21 mouse cellular contexts compared by ENCODE assay signal in the genomic region with DNA sequence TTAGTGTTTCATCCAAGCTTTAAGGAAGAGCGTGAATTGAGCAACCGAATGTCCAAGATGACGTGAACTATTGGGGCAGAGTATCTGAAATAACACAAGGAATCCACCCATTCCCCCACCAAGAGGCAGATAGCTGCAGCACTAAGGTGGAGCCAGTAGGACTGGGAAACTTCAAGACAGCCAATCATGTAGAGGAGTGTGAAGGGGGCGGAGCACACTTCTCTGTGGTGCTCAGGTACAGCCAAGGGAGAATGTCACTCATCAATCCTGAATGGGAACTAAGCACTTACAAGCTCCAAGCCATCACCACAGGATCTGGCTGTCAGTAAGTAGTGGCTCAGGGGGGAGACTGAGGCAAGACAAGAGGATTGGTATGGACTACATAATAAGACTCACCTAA. TPM values are rescaled to one million over a fixed set of nuclear protein-coding genes. Genes with fewer than 3 reads are reported as not detected.
A peak's percentile ranks its signal among the peaks of the same experiment; 100 is the strongest.
DNase-seq lines count a peak whose midpoint lies in the region; ATAC-seq and TF ChIP-seq lines count a peak whose summit lies in the region.
"Had no signal": no experiment of that assay in that cellular context is flagged by ENCODE, and none has a peak within 500 bp of the region (broad histone marks: within the 10 kb centered on the region; RNA-seq: fewer than 3 reads in every experiment).

No protein-coding gene starts in this region.

- no peaks in the 10 kb centered on the region for H3K27me3 ChIP-seq in heart, embryonic 14.5 days (ENCODE audit: control insufficient read depth, insufficient read depth, low read length)
- no peaks in the 10 kb centered on the region for H3K27me3 ChIP-seq in liver, embryonic 13.5 days
- H3K27me3 ChIP-seq in liver, embryonic 12.5 days (replicated peaks) = no peaks in the 10 kb centered on the region
- no peaks in the 10 kb centered on the region for H3K27me3 ChIP-seq in MEL (ENCODE audit: control insufficient read depth in 1 of 2, insufficient read depth in 2 of 2, low read length in 2 of 2)
- H3K27me3 ChIP-seq in intestine, postnatal 0 days (replicated peaks; ENCODE audit: control insufficient read depth, insufficient read depth, low read length) = no peaks in the 10 kb centered on the region
- H3K27me3 ChIP-seq: forebrain, embryonic 13.5 days; limb, embryonic 15.5 days; midbrain, embryonic 12.5 days; neural tube, embryonic 15.5 days had no signal

- no peaks in the 10 kb centered on the region for H3K9me3 ChIP-seq in heart, embryonic 14.5 days (ENCODE audit: control insufficient read depth, low read length)
- no peaks in the 10 kb centered on the region for H3K9me3 ChIP-seq in liver, embryonic 13.5 days (replicated peaks)
- H3K9me3 ChIP-seq in liver, embryonic 12.5 days (replicated peaks) = no peaks in the 10 kb centered on the region
- no peaks in the 10 kb centered on the region for H3K9me3 ChIP-seq in MEL (replicated peaks; ENCODE audit: insufficient read depth, low read length)
- H3K9me3 ChIP-seq in intestine, postnatal 0 days (ENCODE audit: control insufficient read depth) = no peaks in the 10 kb centered on the region
- H3K9me3 ChIP-seq: forebrain, embryonic 13.5 days; limb, embryonic 15.5 days; midbrain, embryonic 12.5 days; neural tube, embryonic 15.5 days had no signal

- intact Hi-C loops in heart, postnatal 36 days (cut with DNase I) = no loop called here

- no peak for TF ChIP-seq RAD21 in MEL (IDR thresholded peaks at IDR 0.05; ENCODE audit: low read depth, low read length)

- 0 out of 4 replicates have a peak, but pooled peaks of 1 of the 2 experiments have one; percentile 4 for TF ChIP-seq POLR2A in MEL (IDR thresholded peaks at IDR 0.05; ENCODE audit: control insufficient read depth in 1 of 2, insufficient read depth in 1 of 2, low read depth in 1 of 2, low read length in 2 of 2, poor library complexity in 1 of 2)

- DNase-seq in heart, postnatal 36 days = no peak
- DNase-seq in liver, embryonic 13.5 days = no peak
- peak; percentile 16 for DNase-seq in MEL (ENCODE audit: low read depth, low spot score)
- DNase-seq in urinary bladder, postnatal 10 days (ENCODE audit: low spot score) = no peak
- no peak for DNase-seq in yolk sac, embryonic 10.5 days (ENCODE audit: low spot score)
- DNase-seq: adrenal gland, adult 2 months; cerebellum, adult 18-20 months; cerebellum, postnatal 14 days; gastrocnemius, postnatal 25 days; kidney, adult 8-10 months; kidney, postnatal 10 days; left cerebral cortex, postnatal 4 days; lung, postnatal 14 days had no signal

- 0 out of 2 replicates have a peak overlapping the region, but pooled peaks have one; percentile 4 for H3K4me2 ChIP-seq in heart, embryonic 14.5 days (ENCODE audit: low read length)
- no peak overlapping the region for H3K4me2 ChIP-seq in liver, embryonic 13.5 days
- H3K4me2 ChIP-seq in liver, embryonic 12.5 days = no peak overlapping the region
- H3K4me2 ChIP-seq in intestine, postnatal 0 days (replicated peaks; ENCODE audit: low read depth) = no peak overlapping the region
- H3K4me2 ChIP-seq: forebrain, embryonic 13.5 days; limb, embryonic 15.5 days; midbrain, embryonic 12.5 days; neural tube, embryonic 15.5 days had no signal

- H3K4me1 ChIP-seq in heart, embryonic 14.5 days (ENCODE audit: control insufficient read depth in 2 of 2, insufficient read depth in 2 of 2, low read length in 2 of 2) = peaks cover 24 to 50% of the 10 kb centered on the region in 2 experiments
- H3K4me1 ChIP-seq in liver, embryonic 13.5 days (replicated peaks) = peaks cover 16% of the 10 kb centered on the region
- H3K4me1 ChIP-seq in liver, embryonic 12.5 days = peaks cover 19% of the 10 kb centered on the region
- peaks cover 2 to 7% of the 10 kb centered on the region in 2 experiments; a peak in 3 of 4 replicates for H3K4me1 ChIP-seq in MEL (ENCODE audit: control insufficient read depth in 1 of 2, insufficient read depth in 2 of 2, low read length in 2 of 2)
- H3K4me1 ChIP-seq in intestine, postnatal 0 days (replicated peaks; ENCODE audit: control insufficient read depth, insufficient read depth, low read length) = no peaks in the 10 kb centered on the region; the same call in 1 of the 2 replicates

- no peak for ATAC-seq in heart, embryonic 14.5 days (ENCODE audit: insufficient number of reproducible peaks, insufficient read depth, low FRiP score, low read depth)
- 0 out of 2 replicates have a peak, but pooled peaks have one; percentile 34 for ATAC-seq in liver, embryonic 13.5 days (ENCODE audit: low read depth)
- ATAC-seq in liver, embryonic 12.5 days = no peak
- ATAC-seq in intestine, postnatal 0 days = 0 out of 2 replicates have a peak, but pooled peaks have one; percentile 34
- ATAC-seq: forebrain, embryonic 13.5 days had no signal

- H3K4me3 ChIP-seq in heart, embryonic 14.5 days (ENCODE audit: control insufficient read depth in 1 of 2, insufficient read depth in 1 of 2, low read depth in 1 of 2, low read length in 2 of 2) = no peak overlapping the region
- H3K4me3 ChIP-seq in liver, embryonic 13.5 days (replicated peaks) = no peak overlapping the region
- H3K4me3 ChIP-seq in liver, embryonic 12.5 days = no peak overlapping the region
- no peak overlapping the region for H3K4me3 ChIP-seq in MEL (ENCODE audit: control insufficient read depth in 1 of 2, insufficient read depth in 1 of 2, low read depth in 2 of 2, low read length in 2 of 2)
- H3K4me3 ChIP-seq in intestine, postnatal 0 days (ENCODE audit: low read depth, low read length) = no peak overlapping the region
- H3K4me3 ChIP-seq: forebrain, embryonic 13.5 days; limb, embryonic 15.5 days; midbrain, embryonic 12.5 days; neural tube, embryonic 15.5 days had no signal

- no peak overlapping the region for H3K9ac ChIP-seq in heart, embryonic 14.5 days (ENCODE audit: low read length)
- H3K9ac ChIP-seq in liver, embryonic 13.5 days = no peak overlapping the region
- H3K9ac ChIP-seq in liver, embryonic 12.5 days = no peak overlapping the region
- no peak overlapping the region for H3K9ac ChIP-seq in MEL (ENCODE audit: control insufficient read depth, low read depth, low read length, poor library complexity, severe bottlenecking)
- H3K9ac ChIP-seq in intestine, postnatal 0 days (ENCODE audit: low read depth, low read length) = no peak overlapping the region
- H3K9ac ChIP-seq: forebrain, embryonic 13.5 days; limb, embryonic 15.5 days; midbrain, embryonic 12.5 days; neural tube, embryonic 15.5 days had no signal

- TF ChIP-seq CTCF in MEL (IDR thresholded peaks at IDR 0.05 in 2 of 3, conservative IDR thresholded peaks at IDR 0.05 in 1 of 3; ENCODE audit: control insufficient read depth in 1 of 3, insufficient read depth in 1 of 3, low read depth in 2 of 3, low read length in 3 of 3, poor library complexity in 1 of 3, severe bottlenecking in 1 of 3) = no peak
- TF ChIP-seq CTCF in intestine, postnatal 0 days (IDR thresholded peaks at IDR 0.05; ENCODE audit: low read depth) = no peak

- peaks cover 33% of the 10 kb centered on the region; the same call in 1 of the 2 replicates for H3K79me2 ChIP-seq in MEL (ENCODE audit: control insufficient read depth, insufficient read depth, low read length, poor library complexity)

- H3K36me3 ChIP-seq in heart, embryonic 14.5 days (ENCODE audit: control insufficient read depth, insufficient read depth, low read length) = peaks cover 6% of the 10 kb centered on the region; the same call in 1 of the 2 replicates
- H3K36me3 ChIP-seq in liver, embryonic 13.5 days = 0 out of 2 replicates have a peak, but pooled peaks cover 3% of the 10 kb centered on the region
- no peaks in the 10 kb centered on the region for H3K36me3 ChIP-seq in liver, embryonic 12.5 days
- H3K36me3 ChIP-seq in MEL (ENCODE audit: control insufficient read depth in 1 of 2, insufficient read depth in 2 of 2, low read length in 2 of 2) = peaks cover 5 to 6% of the 10 kb centered on the region in 2 experiments
- H3K36me3 ChIP-seq in intestine, postnatal 0 days (ENCODE audit: control insufficient read depth, insufficient read depth) = no peaks in the 10 kb centered on the region; the same call in 1 of the 2 replicates
- H3K36me3 ChIP-seq: limb, embryonic 15.5 days; midbrain, embryonic 12.5 days; neural tube, embryonic 15.5 days had no signal

- TF ChIP-seq EP300 in MEL (IDR thresholded peaks at IDR 0.05; ENCODE audit: low read depth in 1 of 2, low read length in 2 of 2) = no peak

- peak overlapping the region in 1 of 2 experiments; percentile 59; a peak in 1 of 4 replicates for H3K27ac ChIP-seq in heart, embryonic 14.5 days (replicated peaks in 1 of 2; ENCODE audit: control insufficient read depth in 1 of 2, insufficient read depth in 1 of 2, low read depth in 2 of 2, low read length in 2 of 2)
- H3K27ac ChIP-seq in liver, embryonic 13.5 days = no peak overlapping the region
- no peak overlapping the region for H3K27ac ChIP-seq in liver, embryonic 12.5 days
- no peak overlapping the region for H3K27ac ChIP-seq in MEL (ENCODE audit: control insufficient read depth, low read depth, low read length)
- H3K27ac ChIP-seq in intestine, postnatal 0 days (ENCODE audit: low read depth, low read length) = no peak overlapping the region
- H3K27ac ChIP-seq: limb, embryonic 15.5 days; neural tube, embryonic 15.5 days had no signal

- WGBS in heart, embryonic 14.5 days = 63% methylated on average over 4 of the region's 4 CpGs
- 64% methylated on average over 4 of the region's 4 CpGs for WGBS in liver, embryonic 13.5 days (ENCODE audit: insufficient replicate concordance)
- 64% methylated on average over 4 of the region's 4 CpGs for WGBS in liver, embryonic 12.5 days (ENCODE audit: insufficient replicate concordance)
- WGBS in intestine, postnatal 0 days = 58% methylated on average over 4 of the region's 4 CpGs

RNA-seq across cellular contexts. Expression of gene Fgfr2, which starts 32.5 kb away (rescaled TPM):
- 20.5 and 22.4 TPM in 2 replicates for polyA plus RNA-seq in heart, embryonic 14.5 days (2014; fragmentation: Nextera tagmentation; extraction: Ambion mirVana)
- total RNA-seq in heart, postnatal 36 days (2021) = 1 to 10 TPM; 1.5 to 1.7 TPM
- polyA plus RNA-seq in liver, embryonic 13.5 days (2015; fragmentation: Nextera tagmentation; extraction: Ambion mirVana) = 8.9 and 10.8 TPM in 2 replicates
- 17.8 and 18.5 TPM in 2 replicates for polyA plus RNA-seq in liver, embryonic 12.5 days (2016; fragmentation: Nextera tagmentation; extraction: Ambion mirVana)
- total RNA-seq in MEL (2012; rRNA removed) = not detected in 2 replicates
- polyA plus RNA-seq in MEL (2012; ENCODE audit: insufficient read depth in 1 of 2, insufficient read length in 2 of 2, low read depth in 1 of 2, low replicate concordance in 2 of 2, missing spikeins in 1 of 2) = not detected
- polyA plus RNA-seq in intestine, postnatal 0 days (2015; fragmentation: Nextera tagmentation; extraction: Ambion mirVana) = 29.5 and 29.8 TPM in 2 replicates
- total RNA-seq: hematopoietic stem cell, adult 5-6 weeks had no signal

RNA-seq across cellular contexts. Expression of gene Ctbp2, which starts 33.5 kb away (rescaled TPM):
- 52.1 and 54.3 TPM in 2 replicates for polyA plus RNA-seq in heart, embryonic 14.5 days (2014; fragmentation: Nextera tagmentation; extraction: Ambion mirVana)
- total RNA-seq in heart, postnatal 36 days (2021) = 10 to 100 TPM; 23.8 to 28.6 TPM
- polyA plus RNA-seq in liver, embryonic 13.5 days (2015; fragmentation: Nextera tagmentation; extraction: Ambion mirVana) = 11.4 and 13.9 TPM in 2 replicates
- 23.1 and 24.1 TPM in 2 replicates for polyA plus RNA-seq in liver, embryonic 12.5 days (2016; fragmentation: Nextera tagmentation; extraction: Ambion mirVana)
- total RNA-seq in MEL (2012; rRNA removed) = 61.5 and 74.9 TPM in 2 replicates
- 10 to 100 TPM in 1 of 2 experiments, not detected in 1; 90.7 TPM for polyA plus RNA-seq in MEL (2012; ENCODE audit: insufficient read depth in 1 of 2, insufficient read length in 2 of 2, low read depth in 1 of 2, low replicate concordance in 2 of 2, missing spikeins in 1 of 2)
- 42.2 and 42.6 TPM in 2 replicates for polyA plus RNA-seq in intestine, postnatal 0 days (2015; fragmentation: Nextera tagmentation; extraction: Ambion mirVana)

Comparison
In these comparisons a context has a peak if more than half of its experiments do, and no peak if none do; other contexts are left out.
1. ATAC-seq: peak in liver, embryonic 13.5 days (single experiment) and intestine, postnatal 0 days (single experiment); none in heart, embryonic 14.5 days (single experiment) and liver, embryonic 12.5 days (single experiment).